Mouse (Mus musculus): ENCODE measurements around the gene Nr5a1. TPM values are rescaled to one million over a fixed set of nuclear protein-coding genes. Genes with fewer than 3 reads are reported as not detected.

Nr5a1 gene
- total RNA-seq, 1 experiment = 0.13 TPM

DNA sequence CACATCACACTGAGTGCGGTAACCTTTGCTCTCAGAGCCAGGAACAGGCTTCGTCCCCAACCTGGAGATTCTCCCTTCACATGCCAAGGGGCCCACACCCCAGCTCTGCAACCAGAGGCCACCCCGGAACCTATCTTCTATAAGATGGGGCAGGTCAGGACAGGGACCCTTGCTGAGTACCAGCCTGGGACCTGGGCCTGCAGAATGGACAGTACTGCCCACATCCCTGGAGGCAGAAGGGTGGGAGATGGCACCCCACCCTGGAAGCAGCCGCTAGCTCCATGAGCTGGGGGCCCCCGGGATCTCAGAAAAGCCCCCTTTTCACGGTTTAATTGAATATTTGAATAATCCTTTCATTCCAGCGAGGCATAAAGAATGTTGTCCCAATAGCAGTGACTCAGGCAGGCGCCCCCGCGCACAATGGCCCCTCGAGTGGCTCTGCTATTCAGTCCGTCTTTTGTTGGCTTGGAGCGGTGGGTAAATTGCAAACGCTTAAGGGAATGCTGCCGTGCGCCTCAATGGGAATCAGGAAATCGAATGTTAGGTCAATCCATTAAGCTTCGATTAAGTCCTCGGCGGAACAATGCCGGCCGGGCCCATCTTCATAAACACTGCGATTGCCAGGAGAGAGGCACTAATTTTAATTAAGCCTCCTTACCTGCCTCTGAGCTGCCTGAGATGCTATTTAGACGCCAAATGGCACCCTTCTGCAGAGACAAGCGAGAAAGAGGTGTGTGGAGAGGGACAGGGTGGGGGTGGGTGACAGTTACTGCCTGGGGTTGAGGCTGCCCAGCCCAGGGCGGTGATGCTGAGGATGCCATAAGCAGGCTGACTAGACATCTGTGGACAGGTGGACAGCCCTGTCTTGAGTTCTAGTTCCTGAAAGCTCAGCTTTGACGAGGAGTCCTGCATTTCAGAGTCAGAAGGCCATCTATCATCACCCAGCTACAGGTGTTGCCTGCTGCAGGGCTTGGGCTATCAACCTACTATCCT, 16.9 kb downstream of the Nr5a1 start:
- Histone ChIP-seq H3K27ac (ENCODE audit: insufficient read depth, low read depth, low read length, poor library complexity, severe bottlenecking) (no peak overlapping the region), H3K9me3 (ENCODE audit: control insufficient read depth, insufficient read depth, low read depth, low read length) (no peaks in the 10 kb centered on the region), H3K4me3 (ENCODE audit: insufficient read depth in 1 of 2, low read depth in 1 of 2, low read length in 2 of 2, poor library complexity in 1 of 2, severe bottlenecking in 1 of 2) (peak overlapping the region in 1 of 2 experiments; percentile 10; a peak in 1 of 4 replicates), H3K36me3 (ENCODE audit: control insufficient read depth, insufficient read depth, low read length, poor library complexity, severe bottlenecking) (no peaks in the 10 kb centered on the region), H3K4me1 (ENCODE audit: control insufficient read depth in 2 of 2, insufficient read depth in 2 of 2, low read length in 2 of 2, poor library complexity in 1 of 2) (peaks cover 0 to 13% of the 10 kb centered on the region in 2 experiments; a peak in 2 of 4 replicates), H3K9ac (ENCODE audit: insufficient read depth, low read depth, low read length, poor library complexity, severe bottlenecking) (no peak overlapping the region)
- in situ Hi-C loops (cut with MboI; ENCODE audit: low sequenced_read_pairs in 2 of 2, unreplicated experiment in 2 of 2) = no loop called here
- TF ChIP-seq CHD2 (IDR thresholded peaks at IDR 0.05; ENCODE audit: low read depth, low read length) = no peak
- no peak for TF ChIP-seq ZNF384 (IDR thresholded peaks at IDR 0.05; ENCODE audit: low read depth, low read length)
- TF ChIP-seq MAFK (IDR thresholded peaks at IDR 0.05; ENCODE audit: insufficient read depth, low read depth, low read length) = no peak
- no peak for DNase-seq (ENCODE audit: low read depth, low spot score)

DNA sequence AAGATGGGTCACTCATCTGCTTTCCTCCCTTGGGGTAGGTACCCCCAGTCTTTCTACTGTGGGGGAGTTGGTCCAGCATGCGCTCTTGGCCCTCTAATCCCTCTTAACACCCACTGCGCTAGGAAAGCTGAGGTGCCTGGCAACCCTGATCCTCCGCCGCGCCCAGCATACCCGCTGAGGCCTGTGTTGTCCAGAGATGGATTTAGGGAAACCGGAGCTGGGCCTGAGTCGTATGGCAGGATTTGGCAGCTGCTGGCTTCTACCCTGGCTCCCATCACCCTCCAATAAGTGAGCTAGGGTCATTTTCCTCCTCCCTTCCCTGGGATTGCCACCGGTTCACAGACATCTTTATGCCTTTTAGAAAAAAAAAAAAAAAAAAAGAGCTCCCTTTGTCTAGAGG, 18.6 kb downstream of the Nr5a1 start:
- no peak overlapping the region for H3K27ac ChIP-seq (ENCODE audit: insufficient read depth, low read depth, low read length, poor library complexity, severe bottlenecking)
- no peaks in the 10 kb centered on the region for H3K36me3 ChIP-seq (ENCODE audit: control insufficient read depth, insufficient read depth, low read length, poor library complexity, severe bottlenecking)
- no peaks in the 10 kb centered on the region for H3K9me3 ChIP-seq (ENCODE audit: control insufficient read depth, insufficient read depth, low read depth, low read length)
- no peak overlapping the region for H3K9ac ChIP-seq (ENCODE audit: insufficient read depth, low read depth, low read length, poor library complexity, severe bottlenecking)
- DNase-seq (ENCODE audit: low read depth, low spot score) = no peak
- in situ Hi-C loops (cut with MboI; ENCODE audit: low sequenced_read_pairs in 2 of 2, unreplicated experiment in 2 of 2) = no loop called here
- peaks cover 0 to 13% of the 10 kb centered on the region in 2 experiments; a peak in 2 of 4 replicates for H3K4me1 ChIP-seq (ENCODE audit: control insufficient read depth in 2 of 2, insufficient read depth in 2 of 2, low read length in 2 of 2, poor library complexity in 1 of 2)
- H3K4me3 ChIP-seq (ENCODE audit: insufficient read depth in 1 of 2, low read depth in 1 of 2, low read length in 2 of 2, poor library complexity in 1 of 2, severe bottlenecking in 1 of 2) = no peak overlapping the region
- TF ChIP-seq ZC3H11A (IDR thresholded peaks at IDR 0.05; ENCODE audit: borderline replicate concordance, low read depth, low read length) = no peak
- TF ChIP-seq ZNF384 (IDR thresholded peaks at IDR 0.05; ENCODE audit: low read depth, low read length) = no peak
- TF ChIP-seq CHD2 (IDR thresholded peaks at IDR 0.05; ENCODE audit: low read depth, low read length) = no peak
- TF ChIP-seq MAFK (IDR thresholded peaks at IDR 0.05; ENCODE audit: insufficient read depth, low read depth, low read length) = no peak
- TF ChIP-seq HCFC1 (IDR thresholded peaks at IDR 0.05; ENCODE audit: borderline replicate concordance, insufficient read depth, low read length) = no peak

DNA sequence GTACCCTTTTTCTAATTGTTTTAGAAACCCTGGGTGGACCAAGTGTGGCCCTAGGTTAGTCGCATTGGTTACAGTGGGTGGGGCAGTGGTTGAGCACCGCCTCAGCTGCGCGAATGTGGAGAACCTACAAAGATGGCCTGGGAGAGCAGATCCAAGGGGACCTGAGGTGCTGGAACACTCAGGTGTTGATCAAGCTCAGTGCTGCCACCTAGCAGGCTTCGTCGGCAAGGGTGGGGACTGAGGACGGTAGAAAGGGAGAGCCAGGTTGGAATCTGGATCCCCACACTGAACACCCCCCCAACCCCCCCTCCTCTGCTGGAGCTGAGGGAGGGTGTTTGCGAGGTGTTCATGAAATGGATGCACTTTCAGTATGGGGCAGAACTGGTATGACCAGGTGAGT, 22.8 kb downstream of the Nr5a1 start:
- Histone ChIP-seq H3K9ac (ENCODE audit: insufficient read depth, low read depth, low read length, poor library complexity, severe bottlenecking) (no peak overlapping the region), H3K9me3 (ENCODE audit: control insufficient read depth, insufficient read depth, low read depth, low read length) (no peaks in the 10 kb centered on the region), H3K4me3 (ENCODE audit: insufficient read depth in 1 of 2, low read depth in 1 of 2, low read length in 2 of 2, poor library complexity in 1 of 2, severe bottlenecking in 1 of 2) (no peak overlapping the region), H3K4me1 (ENCODE audit: control insufficient read depth in 2 of 2, insufficient read depth in 2 of 2, low read length in 2 of 2, poor library complexity in 1 of 2) (peaks cover 0 to 4% of the 10 kb centered on the region in 2 experiments; a peak in 2 of 4 replicates), H3K27ac (ENCODE audit: insufficient read depth, low read depth, low read length, poor library complexity, severe bottlenecking) (no peak overlapping the region), H3K36me3 (ENCODE audit: control insufficient read depth, insufficient read depth, low read length, poor library complexity, severe bottlenecking) (no peaks in the 10 kb centered on the region)
- peak; percentile 76 for DNase-seq (ENCODE audit: low read depth, low spot score)
- in situ Hi-C loops (cut with MboI; ENCODE audit: low sequenced_read_pairs in 2 of 2, unreplicated experiment in 2 of 2) = no loop called here
- peak; percentile 5; the same call in 1 of the 2 replicates for TF ChIP-seq ZC3H11A (IDR thresholded peaks at IDR 0.05; ENCODE audit: borderline replicate concordance, low read depth, low read length)
- no peak for TF ChIP-seq CHD2 (IDR thresholded peaks at IDR 0.05; ENCODE audit: low read depth, low read length)

GRCm38 (mm10) chr2:38689881-38690280, 24.5 kb downstream of the Nr5a1 start:
- no peak for DNase-seq (ENCODE audit: low read depth, low spot score)
- in situ Hi-C loops (cut with MboI; ENCODE audit: low sequenced_read_pairs in 2 of 2, unreplicated experiment in 2 of 2) = no loop called here
- Histone ChIP-seq H3K36me3 (ENCODE audit: control insufficient read depth, insufficient read depth, low read length, poor library complexity, severe bottlenecking) (no peaks in the 10 kb centered on the region), H3K4me3 (ENCODE audit: insufficient read depth in 1 of 2, low read depth in 1 of 2, low read length in 2 of 2, poor library complexity in 1 of 2, severe bottlenecking in 1 of 2) (no peak overlapping the region), H3K9me3 (ENCODE audit: control insufficient read depth, insufficient read depth, low read depth, low read length) (no peaks in the 10 kb centered on the region), H3K27ac (ENCODE audit: insufficient read depth, low read depth, low read length, poor library complexity, severe bottlenecking) (no peak overlapping the region), H3K4me1 (ENCODE audit: control insufficient read depth in 2 of 2, insufficient read depth in 2 of 2, low read length in 2 of 2, poor library complexity in 1 of 2) (no peaks in the 10 kb centered on the region; a peak in 1 of 4 replicates), H3K9ac (ENCODE audit: insufficient read depth, low read depth, low read length, poor library complexity, severe bottlenecking) (no peak overlapping the region)
- TF ChIP-seq MAFK (IDR thresholded peaks at IDR 0.05; ENCODE audit: insufficient read depth, low read depth, low read length) (no peak), HCFC1 (IDR thresholded peaks at IDR 0.05; ENCODE audit: borderline replicate concordance, insufficient read depth, low read length) (no peak), ZC3H11A (IDR thresholded peaks at IDR 0.05; ENCODE audit: borderline replicate concordance, low read depth, low read length) (no peak)
